Mouse (Mus musculus) inflammation-experienced regulatory T-cells, adult 6 months (primary cell): ENCODE measurements around the gene Herpud1. TPM values are rescaled to one million over a fixed set of nuclear protein-coding genes. Genes with fewer than 3 reads are reported as not detected.

ENCODE experiments used
- ATAC-seq: one replicate; pipeline ENCODE4 v1.8.0; 2017
- polyA plus RNA-seq, 3 experiments: library from polyadenylated mRNA; unstranded; fragments of 100-300 nt; shearing (Covaris generic); gene quantifications; one replicate each; pipeline ENCODE4 v1.2.1; 2017

Gene Herpud1
- polyA plus RNA-seq, 3 experiments from 2014 or later: 75.9 to 149 (median 110) TPM

DNA sequence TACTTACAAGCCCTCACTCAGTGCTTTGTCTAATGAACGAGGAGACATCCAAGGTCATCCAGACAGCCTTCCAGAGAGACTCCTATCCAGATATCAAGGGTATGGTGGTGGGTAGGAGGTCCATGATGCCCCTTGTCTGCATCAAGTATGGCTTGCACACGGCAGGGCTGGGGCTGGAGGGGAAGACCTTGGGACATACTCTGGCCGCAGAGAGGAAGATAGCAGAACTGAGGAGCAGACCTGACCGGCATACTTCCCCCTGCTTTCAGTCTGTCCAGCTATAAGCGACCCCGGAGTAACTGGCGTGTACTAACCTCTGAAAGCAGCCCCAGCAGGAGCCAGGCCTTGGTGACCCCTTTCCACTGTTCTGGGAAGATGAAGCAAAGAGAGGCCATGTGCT lies 23.3 kb downstream of the Herpud1 start:
- no peak for ATAC-seq

- ATAC-seq: no peak
Observed at GRCm38 (mm10) chr8:94412518-94412917, 26.3 kb downstream of the Herpud1 start.

DNA sequence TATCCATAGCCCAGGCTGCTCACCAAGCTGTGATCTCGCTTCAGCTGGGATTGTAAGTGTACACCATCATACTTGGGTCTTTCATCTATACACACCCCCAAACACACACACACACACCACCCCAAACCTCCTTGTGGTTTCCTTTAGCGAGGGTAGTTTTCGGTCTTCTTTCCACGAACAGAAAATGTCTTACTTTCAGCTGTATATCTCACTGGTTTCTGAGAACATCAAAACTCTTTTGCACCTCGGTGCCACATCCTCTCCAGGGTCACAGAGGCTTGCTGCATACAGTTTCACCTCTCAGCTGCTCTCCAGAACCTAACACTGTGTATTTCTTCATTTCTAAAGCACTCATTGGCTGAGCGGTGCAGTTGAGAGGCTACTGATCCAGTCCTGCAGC lies 27.3 kb downstream of the Herpud1 start:
- ATAC-seq: peak; percentile 88

DNA sequence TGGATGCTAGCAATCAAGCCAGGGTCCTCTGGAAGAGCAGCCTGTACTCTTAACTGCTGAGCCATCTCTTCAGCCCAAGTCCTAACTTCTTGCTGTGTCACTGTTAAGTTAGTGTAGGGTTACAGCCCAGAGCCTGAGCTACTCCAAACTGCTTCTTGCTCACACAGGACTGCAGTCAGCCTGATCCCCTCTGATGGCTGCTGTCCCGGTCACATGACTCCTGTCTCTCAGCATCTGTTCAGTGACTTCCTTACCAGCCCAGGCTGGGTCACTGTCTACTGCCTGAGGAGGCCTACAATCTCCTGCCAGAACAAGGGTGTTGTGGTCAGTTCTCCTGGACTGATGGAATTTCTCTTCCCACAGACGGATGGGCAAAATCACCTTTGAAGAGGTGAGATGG lies 29.0 kb downstream of the Herpud1 start:
- peak; percentile 23 for ATAC-seq

- ATAC-seq: no peak
Observed at GRCm38 (mm10) chr8:94418017-94418416, 31.8 kb downstream of the Herpud1 start.

DNA sequence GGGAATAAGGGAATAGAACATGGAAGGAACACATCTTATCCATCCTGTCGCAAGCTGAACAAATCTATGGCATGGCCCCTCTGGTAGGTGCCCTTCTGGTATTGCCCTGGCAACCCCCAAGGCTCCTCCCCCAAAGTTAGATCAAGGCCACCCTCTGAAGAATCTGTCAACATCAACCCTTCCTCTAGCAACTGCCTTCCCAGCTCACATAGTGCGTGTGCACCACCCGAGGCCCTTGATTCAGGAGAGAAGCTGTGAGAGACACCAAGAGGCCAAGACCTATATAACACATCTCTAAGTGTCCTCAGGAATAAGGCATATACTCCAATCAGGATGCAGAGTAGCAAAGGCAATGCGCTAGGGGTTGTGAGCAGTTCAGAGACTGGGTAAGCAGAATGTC lies 36.0 kb downstream of the Herpud1 start:
- ATAC-seq: peak; percentile 46

GRCm38 (mm10) chr8:94427953-94428352 lies 41.7 kb downstream of the Herpud1 start:
- peak; percentile 73 for ATAC-seq

DNA sequence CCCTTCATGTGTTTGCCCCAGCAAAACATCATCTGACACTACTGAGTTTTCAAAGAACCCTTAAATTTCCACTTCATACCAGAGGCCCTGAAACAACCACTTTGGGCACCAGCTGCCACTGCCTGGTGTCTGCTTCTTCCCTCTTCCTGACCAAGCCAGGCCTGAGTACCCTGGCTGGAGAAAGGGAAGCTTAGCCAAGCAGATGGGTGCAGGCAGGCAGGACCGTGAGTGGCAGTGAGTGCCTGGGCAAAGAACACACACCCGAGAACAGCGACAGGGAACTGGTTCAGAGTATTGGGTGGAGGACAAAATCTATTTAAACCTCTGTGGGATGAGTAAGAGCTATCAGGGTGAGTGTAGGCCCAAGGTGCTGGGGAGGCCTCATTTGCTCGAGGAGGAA lies 42.2 kb downstream of the Herpud1 start:
- ATAC-seq: peak; percentile 48

DNA sequence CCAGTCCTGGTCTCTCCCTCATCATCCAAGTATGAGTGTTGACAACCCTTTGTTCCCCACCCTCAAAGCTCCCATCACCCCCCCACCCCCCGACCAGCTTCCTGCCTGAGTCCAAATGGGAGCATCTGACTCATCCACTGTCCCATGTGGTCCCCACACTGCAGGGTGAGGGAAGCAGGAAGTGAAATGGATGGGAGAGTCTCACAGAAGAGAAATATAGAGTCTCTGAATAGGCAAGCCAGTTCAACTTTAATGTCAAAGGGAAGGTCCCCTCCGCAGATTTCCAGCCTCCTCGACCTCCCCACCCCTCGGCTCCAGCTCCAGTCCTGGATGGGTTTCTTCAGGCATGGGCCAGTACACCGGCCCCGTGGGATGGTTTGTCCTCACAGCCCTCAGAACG lies 43.1 kb downstream of the Herpud1 start:
- no peak for ATAC-seq

DNA sequence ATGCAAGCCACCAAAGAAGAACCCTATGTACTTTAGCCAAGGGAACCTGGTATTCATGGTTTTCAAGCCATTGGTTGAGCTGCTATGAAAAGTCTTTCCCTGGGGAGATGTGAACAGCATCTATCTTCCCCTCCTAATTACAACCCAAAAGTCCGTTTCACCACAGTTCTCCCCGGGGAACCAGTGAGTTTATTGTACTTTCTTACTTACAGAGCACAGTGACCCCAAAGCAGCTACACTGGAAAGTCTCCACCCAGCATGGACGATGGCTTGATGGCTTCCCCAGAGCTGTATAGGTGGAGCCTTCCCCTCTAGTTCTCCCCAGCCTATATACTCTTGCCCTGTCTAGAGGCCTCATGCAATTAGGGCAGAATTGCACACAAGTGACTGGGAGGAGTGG lies 46.0 kb downstream of the Herpud1 start:
- no peak for ATAC-seq

DNA sequence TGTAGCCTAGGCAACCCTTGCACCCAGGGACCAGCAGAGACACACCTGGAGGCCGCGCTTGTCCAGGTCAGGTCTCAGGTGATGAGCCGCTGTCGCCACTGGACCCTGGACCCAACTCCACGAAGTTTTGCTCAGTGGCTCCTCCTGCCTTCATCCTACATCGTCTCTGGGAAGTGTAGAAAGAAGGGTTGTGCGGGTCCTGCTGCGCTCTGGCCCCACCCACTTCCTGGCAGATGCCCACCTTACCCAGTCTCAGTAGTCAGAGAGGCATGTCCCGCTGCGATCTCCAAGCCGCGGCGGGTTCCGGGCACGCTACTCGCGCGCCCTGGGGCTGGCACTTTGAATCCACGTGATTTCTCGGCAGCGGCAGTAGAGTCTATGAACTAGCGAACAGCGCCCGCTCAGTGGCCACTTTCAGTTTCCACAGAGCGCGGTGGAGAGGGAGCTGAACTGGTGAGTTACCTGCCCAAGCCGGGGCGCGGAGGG lies 47.8 kb downstream of the Herpud1 start, which contains the start of gene Nlrc5:
Nlrc5 (plus strand) TSS at position 376 of the 486 bp plus-strand sequence.
- ATAC-seq: peak; percentile 89

- no peak for ATAC-seq
Observed at GRCm38 (mm10) chr8:94434958-94435357, 48.7 kb downstream of the Herpud1 start.

GRCm38 (mm10) chr8:94435397-94436111 lies 49.3 kb downstream of the Herpud1 start:
- ATAC-seq: no peak

GRCm38 (mm10) chr8:94436112-94436572 lies 49.9 kb downstream of the Herpud1 start:
- ATAC-seq: no peak

DNA sequence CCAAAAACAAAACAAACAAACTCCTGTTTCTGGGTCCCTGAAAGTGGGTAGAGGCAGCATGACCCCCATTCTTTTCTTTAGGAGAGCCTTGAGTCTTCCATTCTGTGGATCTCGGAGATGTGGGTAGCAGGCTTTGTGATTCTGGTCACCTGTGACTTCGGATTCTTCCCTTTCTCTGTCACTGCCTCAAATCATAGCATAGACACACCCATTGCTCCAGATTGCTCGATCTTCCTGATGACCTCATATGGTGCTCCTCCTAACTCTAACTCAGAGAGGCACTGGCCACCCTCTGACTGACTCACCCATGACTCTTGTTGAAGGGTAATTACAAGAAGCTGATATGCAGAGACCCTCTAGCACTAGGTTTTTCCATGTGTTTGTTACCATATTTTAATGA lies 50.7 kb downstream of the Herpud1 start:
- ATAC-seq: no peak

DNA sequence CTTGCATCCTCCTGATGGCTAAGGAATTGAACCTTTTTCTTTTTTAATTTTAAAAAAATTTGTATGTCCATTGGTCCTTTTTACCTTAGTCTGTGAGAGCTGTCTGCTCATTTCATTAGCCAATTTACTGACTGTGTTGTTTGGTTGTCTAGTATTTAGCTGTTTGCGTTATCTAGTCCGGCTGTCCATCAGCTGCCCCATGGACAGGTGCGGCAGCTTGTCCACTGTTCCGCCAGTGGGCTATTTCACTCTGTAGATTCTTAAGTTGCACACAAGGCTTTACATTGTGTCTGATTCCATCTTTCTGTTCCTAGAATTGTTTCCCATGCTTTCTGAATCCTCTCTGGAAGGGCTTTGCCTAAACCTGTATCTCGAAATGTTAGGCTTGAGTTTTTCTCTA lies 52.4 kb downstream of the Herpud1 start:
- no peak for ATAC-seq

GRCm38 (mm10) chr8:94439691-94440090 lies 53.5 kb downstream of the Herpud1 start:
- ATAC-seq: no peak

DNA sequence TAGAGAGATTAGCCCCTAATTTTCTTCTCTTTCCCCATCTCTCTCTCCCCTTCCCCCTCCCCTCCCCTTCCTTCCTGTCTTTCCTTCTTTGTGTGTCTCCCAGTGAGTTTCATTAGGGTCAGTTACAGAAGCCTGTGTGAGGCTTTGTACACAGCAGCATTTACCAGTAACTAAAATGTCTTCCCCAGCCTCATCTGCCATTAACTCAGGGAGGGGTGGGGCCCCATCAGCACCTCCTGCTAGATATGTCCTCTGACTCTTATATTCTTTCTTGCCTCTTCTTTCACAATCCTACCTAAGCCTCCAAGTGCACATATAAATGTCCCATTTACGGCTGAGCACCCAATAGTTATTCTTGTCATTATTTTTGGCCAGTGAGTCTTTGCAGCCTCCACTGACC lies 54.2 kb downstream of the Herpud1 start:
- ATAC-seq: no peak

- no peak for ATAC-seq
Observed at GRCm38 (mm10) chr8:94441686-94442085, 55.4 kb downstream of the Herpud1 start.

GRCm38 (mm10) chr8:94443153-94443552 lies 56.9 kb downstream of the Herpud1 start:
- peak; percentile 27 for ATAC-seq

GRCm38 (mm10) chr8:94444480-94444879 lies 58.2 kb downstream of the Herpud1 start:
- ATAC-seq: no peak
